Mouse (Mus musculus): ENCODE measurements at regions not wholly inside any gene's neighbourhood (a gene's known extent, or its start where the extent isn't known, plus 50 kb on each side); places are given as distances from the start of the nearest gene placed in this dataset.

- no peak for TF ChIP-seq POLR2A (IDR thresholded peaks at IDR 0.05; ENCODE audit: borderline replicate concordance, control insufficient read depth, low read depth, low read length)
- no peak for TF ChIP-seq CTCF (IDR thresholded peaks at IDR 0.05; ENCODE audit: control insufficient read depth, insufficient read depth, low read length)
Observed at GRCm38 (mm10) chr17:80781621-80782020, 53.3 kb upstream of the Map4k3 start.
